ENCODE assay signal across 16 mouse cellular contexts in the genomic region with DNA sequence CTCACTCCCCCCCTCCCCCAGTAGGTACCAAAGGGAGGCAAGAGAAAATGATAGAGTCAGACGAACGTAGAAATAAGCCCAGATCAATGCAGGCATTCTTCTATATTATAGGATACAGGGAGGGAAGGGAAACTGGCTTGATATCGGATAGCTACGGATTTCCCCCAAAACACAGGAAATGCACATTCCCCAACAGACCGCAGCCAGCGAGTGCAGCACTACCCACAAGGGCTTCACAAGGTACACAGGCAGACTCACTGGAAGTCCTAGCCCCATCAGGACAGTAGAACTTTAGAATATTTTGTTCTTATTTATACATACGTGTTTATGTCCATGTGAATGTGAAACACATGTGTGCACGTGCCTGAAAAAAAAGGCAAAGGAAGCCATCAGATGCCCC.
A peak's percentile ranks its signal among the peaks of the same experiment; 100 is the strongest.
DNase-seq lines count a peak whose midpoint lies in the region; ATAC-seq and TF ChIP-seq lines count a peak whose summit lies in the region.
"Had no signal": no experiment of that assay in that cellular context is flagged by ENCODE, and none has a peak within 500 bp of the region (broad histone marks: within the 10 kb centered on the region; RNA-seq: fewer than 3 reads in every experiment).

No protein-coding gene starts in this region.

- 0 out of 2 replicates have a peak overlapping the region, but pooled peaks have one; percentile 12 for H3K4me3 ChIP-seq in spleen, adult 2 months (ENCODE audit: extremely low read depth, insufficient read depth, insufficient read length)
- H3K4me3 ChIP-seq in embryonic facial prominence, embryonic 14.5 days (ENCODE audit: low read depth, low read length) = no peak overlapping the region
- no peak overlapping the region for H3K4me3 ChIP-seq in liver, embryonic 14.5 days (ENCODE audit: insufficient read depth in 1 of 2, low read depth in 2 of 2, low read length in 2 of 2)
- no peak overlapping the region for H3K4me3 ChIP-seq in lung, adult 2 months (replicated peaks; ENCODE audit: extremely low read depth, low read depth, low read length)
- H3K4me3 ChIP-seq: embryonic facial prominence, embryonic 15.5 days; layer of hippocampus, adult 2 months had no signal

- H3K4me1 ChIP-seq in spleen, adult 2 months (ENCODE audit: control insufficient read depth, insufficient read depth, insufficient read length) = peaks cover 11% of the 10 kb centered on the region; the same call in 1 of the 2 replicates
- H3K4me1 ChIP-seq in embryonic facial prominence, embryonic 14.5 days (ENCODE audit: control insufficient read depth, insufficient read depth, low read length) = peaks cover 22% of the 10 kb centered on the region
- 0 out of 4 replicates have a peak, but pooled peaks cover 0 to 3% of the 10 kb centered on the region in 2 experiments for H3K4me1 ChIP-seq in liver, embryonic 14.5 days (replicated peaks; ENCODE audit: control insufficient read depth in 2 of 2, insufficient read depth in 2 of 2, low read length in 1 of 2)
- H3K4me1 ChIP-seq in lung, adult 2 months (ENCODE audit: control insufficient read depth, insufficient read depth, low read length) = 0 out of 2 replicates have a peak, but pooled peaks cover 3% of the 10 kb centered on the region

- 6% methylated on average over 8 of the region's 8 CpGs for WGBS in spleen, adult 2 months
- 46% methylated on average over 8 of the region's 8 CpGs for WGBS in embryonic facial prominence, embryonic 14.5 days
- 21% methylated on average over 8 of the region's 8 CpGs for WGBS in liver, embryonic 14.5 days (ENCODE audit: insufficient replicate concordance)
- WGBS in lung, adult 2 months = 44% methylated on average over 8 of the region's 8 CpGs

- no peaks in the 10 kb centered on the region for H3K36me3 ChIP-seq in spleen, adult 2 months (ENCODE audit: control insufficient read depth, insufficient read depth, low read length)
- no peaks in the 10 kb centered on the region for H3K36me3 ChIP-seq in embryonic facial prominence, embryonic 14.5 days (ENCODE audit: control insufficient read depth, insufficient read depth, low read length)
- no peaks in the 10 kb centered on the region for H3K36me3 ChIP-seq in liver, embryonic 14.5 days (replicated peaks; ENCODE audit: control insufficient read depth, insufficient read depth, low read depth)
- H3K36me3 ChIP-seq: embryonic facial prominence, embryonic 15.5 days had no signal

- no peak for TF ChIP-seq CTCF in spleen, adult 2 months (IDR thresholded peaks at IDR 0.05; ENCODE audit: extremely low read depth, insufficient read depth, insufficient read length, insufficient replicate concordance)
- no peak for TF ChIP-seq CTCF in liver, embryonic 14.5 days (IDR thresholded peaks at IDR 0.05; ENCODE audit: low read depth)
- no peak for TF ChIP-seq CTCF in lung, adult 2 months (IDR thresholded peaks at IDR 0.05; ENCODE audit: insufficient read depth, low read length)

- no peak for TF ChIP-seq EP300 in liver, embryonic 14.5 days (IDR thresholded peaks at IDR 0.05; ENCODE audit: low read depth)

- H3K27ac ChIP-seq in spleen, adult 2 months (ENCODE audit: insufficient read depth, low read length) = no peak overlapping the region
- no peak overlapping the region for H3K27ac ChIP-seq in embryonic facial prominence, embryonic 14.5 days (replicated peaks; ENCODE audit: low read depth, low read length)
- H3K27ac ChIP-seq in liver, embryonic 14.5 days = no peak overlapping the region
- H3K27ac ChIP-seq: embryonic facial prominence, embryonic 15.5 days; hindbrain, postnatal 0 days; layer of hippocampus, adult 2 months had no signal

- no peak overlapping the region for H3K9ac ChIP-seq in embryonic facial prominence, embryonic 14.5 days (ENCODE audit: low read depth, low read length)
- H3K9ac ChIP-seq in liver, embryonic 14.5 days (replicated peaks) = no peak overlapping the region
- H3K9ac ChIP-seq: embryonic facial prominence, embryonic 15.5 days had no signal

- no peaks in the 10 kb centered on the region for H3K9me3 ChIP-seq in embryonic facial prominence, embryonic 14.5 days (ENCODE audit: control insufficient read depth, low read length)
- no peaks in the 10 kb centered on the region for H3K9me3 ChIP-seq in liver, embryonic 14.5 days (ENCODE audit: control insufficient read depth, low read length)
- H3K9me3 ChIP-seq: embryonic facial prominence, embryonic 15.5 days had no signal

- DNase-seq in spleen, adult 2 months (ENCODE audit: low read depth in 1 of 2, low spot score in 2 of 2) = no peak
- no peak for DNase-seq in spleen, postnatal 10 days (ENCODE audit: low spot score in 2 of 2)
- DNase-seq in embryonic facial prominence, embryonic 14.5 days (ENCODE audit: low spot score) = peak; percentile 60
- no peak for DNase-seq in liver, embryonic 14.5 days (ENCODE audit: low read depth in 3 of 3, low spot score in 3 of 3)
- DNase-seq in thymus, postnatal 36 days = peak; percentile 28 to 29
- no peak for DNase-seq in lung, adult 2 months
- DNase-seq in ovary, postnatal 14 days (ENCODE audit: low spot score) = no peak
- DNase-seq: cerebellum, adult 11-12 months; cerebellum, postnatal 36 days; kidney, adult 9 months; lung, postnatal 10 days had no signal

- no peak for ATAC-seq in embryonic facial prominence, embryonic 14.5 days (ENCODE audit: low read depth)
- no peak for ATAC-seq in liver, embryonic 14.5 days (ENCODE audit: insufficient read depth)
- ATAC-seq: forebrain, embryonic 16.5 days had no signal

- TF ChIP-seq POLR2A in spleen, adult 2 months (IDR thresholded peaks at IDR 0.05; ENCODE audit: low read depth, low read length) = no peak
- TF ChIP-seq POLR2A in lung, adult 2 months (IDR thresholded peaks at IDR 0.05; ENCODE audit: borderline replicate concordance, extremely low read depth, low read depth, low read length) = no peak

- no peaks in the 10 kb centered on the region for H3K27me3 ChIP-seq in spleen, adult 2 months (ENCODE audit: control insufficient read depth, insufficient read depth, low read length)
- H3K27me3 ChIP-seq in embryonic facial prominence, embryonic 14.5 days (replicated peaks; ENCODE audit: control insufficient read depth, insufficient read depth, low read length) = no peaks in the 10 kb centered on the region
- no peaks in the 10 kb centered on the region for H3K27me3 ChIP-seq in liver, embryonic 14.5 days (ENCODE audit: control insufficient read depth, insufficient read depth, low read length)
- H3K27me3 ChIP-seq: embryonic facial prominence, embryonic 15.5 days had no signal

- no peak overlapping the region for H3K4me2 ChIP-seq in embryonic facial prominence, embryonic 14.5 days (ENCODE audit: low read depth, low read length)
- H3K4me2 ChIP-seq in liver, embryonic 14.5 days (ENCODE audit: low read depth) = peak overlapping the region; percentile 31; the same call in 1 of the 2 replicates
- H3K4me2 ChIP-seq: midbrain, embryonic 11.5 days had no signal

Comparison
In these comparisons a context has a peak if more than half of its experiments do, and no peak if none do; other contexts are left out.
1. DNase-seq: peak in embryonic facial prominence, embryonic 14.5 days (single experiment) and thymus, postnatal 36 days (2 of 2); none in spleen, adult 2 months (0 of 2), spleen, postnatal 10 days (0 of 2), liver, embryonic 14.5 days (0 of 3), lung, adult 2 months (single experiment) and ovary, postnatal 14 days (single experiment).